Mouse (Mus musculus) cortical plate, adult 2 months (tissue): ENCODE measurements around the gene Igdcc3. TPM values are rescaled to one million over a fixed set of nuclear protein-coding genes. Genes with fewer than 3 reads are reported as not detected.

Source experiments
- H3K27ac ChIP-seq: fragments of 200-500 bp; 2 replicates; pipeline ENCODE4 v1.5.1; 2012; ENCODE audit warnings: low read length, control low read depth, inconsistent platforms; ENCODE audit not compliant: insufficient read depth
- H3K4me1 ChIP-seq: fragments of 200-500 bp; 2 replicates; pipeline ENCODE4 v1.6.1; 2011; ENCODE audit warnings: low read length; ENCODE audit not compliant: control insufficient read depth, insufficient read depth
- H3K4me3 ChIP-seq: fragments of 200-500 bp; 2 replicates; pipeline ENCODE4 v1.5.1; 2011; ENCODE audit warnings: mild to moderate bottlenecking, low read length, control low read depth; ENCODE audit not compliant: insufficient read depth
- CTCF ChIP-seq: fragments of 200-500 bp; IDR thresholded peaks from 2 replicates; pipeline ENCODE4 v1.5.1; 2011; ENCODE audit warnings: mild to moderate bottlenecking, control low read depth, low read length; ENCODE audit not compliant: insufficient read depth; ENCODE audit errors: extremely low read depth
- POLR2A ChIP-seq: fragments of 200-500 bp; IDR thresholded peaks from 2 replicates; pipeline ENCODE4 v1.6.1; 2011; ENCODE audit warnings: mild to moderate bottlenecking, low read length, control low read depth; ENCODE audit not compliant: insufficient read depth; ENCODE audit errors: extremely low read depth
- polyA plus RNA-seq: library from polyadenylated mRNA; depleted of rRNA; stranded (reverse); fragments of >200 nt; gene quantifications from 2 replicates; pipeline ENCODE4 v1.2.3, GENCODE M21; 2012

Igdcc3 gene
- polyA plus RNA-seq, 1 experiment: 1.3 TPM

DNA sequence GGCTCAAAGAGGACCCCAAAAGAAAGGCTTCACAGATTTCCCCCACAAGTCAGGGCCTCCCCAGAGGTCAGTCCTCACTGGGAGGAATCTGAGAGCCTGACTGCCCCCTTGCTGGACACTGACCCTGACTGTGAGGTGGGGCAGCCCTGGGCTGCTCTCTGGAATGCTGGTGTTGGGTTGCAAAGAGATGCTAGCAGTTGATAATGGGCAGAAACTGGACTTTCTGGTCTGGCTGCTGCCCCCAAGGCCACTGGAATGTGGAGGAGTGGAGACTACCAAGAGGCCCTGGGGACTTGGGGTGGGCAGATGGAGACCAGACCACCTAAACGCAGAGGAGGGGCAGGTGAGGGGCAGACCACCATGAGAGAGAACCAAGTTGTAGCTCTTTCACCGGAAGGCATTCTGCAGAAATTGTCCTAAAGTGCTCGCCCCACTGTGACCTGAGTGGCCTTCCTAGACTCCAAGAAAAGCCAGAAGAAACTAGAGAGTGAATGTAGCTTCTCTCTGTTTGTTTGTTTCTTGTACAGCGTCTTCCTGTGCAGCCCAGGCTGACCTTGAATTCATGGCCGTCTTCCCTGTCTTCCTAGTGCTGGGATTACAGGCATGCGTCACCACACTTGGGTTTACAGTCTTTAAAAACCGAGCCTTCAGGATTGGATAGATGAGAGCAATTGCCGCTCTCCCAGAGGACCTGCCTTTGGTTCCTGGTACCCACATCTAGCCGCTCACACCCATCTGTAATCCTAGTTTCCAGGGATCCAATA is 13.9 kb downstream of the Igdcc3 start:
- TF ChIP-seq POLR2A: no peak
- no peak for TF ChIP-seq CTCF
- Histone ChIP-seq H3K27ac (no peak overlapping the region), H3K4me3 (no peak overlapping the region), H3K4me1 (no peaks in the 10 kb centered on the region)

DNA sequence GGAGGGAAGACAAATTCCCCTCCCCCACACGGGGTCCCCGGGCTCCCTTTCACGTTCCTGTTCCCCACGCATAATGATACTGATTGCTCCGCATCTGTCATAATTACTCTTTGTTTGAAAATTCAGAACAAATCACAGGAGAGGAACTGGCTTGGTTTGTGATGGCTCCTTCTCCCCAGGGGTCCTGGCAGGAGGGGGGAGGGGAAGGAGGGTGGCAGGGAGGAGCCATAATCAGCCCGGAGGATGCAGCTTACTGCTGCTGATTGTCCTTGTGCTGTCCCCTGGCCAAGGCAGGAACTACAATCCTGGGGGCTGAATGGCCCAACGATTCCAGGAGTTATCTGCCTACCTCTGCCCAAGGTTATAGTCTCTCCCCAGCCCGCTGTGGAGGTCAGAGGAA is 15.6 kb downstream of the Igdcc3 start:
- Histone ChIP-seq H3K4me1 (no peaks in the 10 kb centered on the region), H3K4me3 (no peak overlapping the region), H3K27ac (no peak overlapping the region)
- TF ChIP-seq POLR2A (no peak), CTCF (no peak)

DNA sequence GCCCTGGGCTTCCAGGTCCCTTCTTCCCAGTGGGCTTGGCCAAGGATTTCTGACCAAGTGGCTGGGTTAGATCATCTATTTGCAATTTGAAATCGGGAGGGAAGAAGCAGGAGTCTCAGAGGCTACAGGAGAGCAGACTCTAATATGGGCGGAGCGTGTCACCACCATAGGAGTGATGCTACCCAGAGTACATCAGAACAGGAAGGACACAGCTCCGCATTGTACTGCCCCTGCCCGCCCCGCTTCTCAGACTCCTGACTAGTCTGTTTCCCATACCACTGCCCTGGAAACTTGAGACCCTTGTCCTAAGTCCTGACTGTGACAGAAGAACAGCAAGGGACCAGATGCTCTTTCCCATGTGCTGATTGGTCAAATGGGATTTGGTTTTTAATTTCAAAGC is 16.6 kb downstream of the Igdcc3 start:
- H3K4me1 ChIP-seq: no peaks in the 10 kb centered on the region

DNA sequence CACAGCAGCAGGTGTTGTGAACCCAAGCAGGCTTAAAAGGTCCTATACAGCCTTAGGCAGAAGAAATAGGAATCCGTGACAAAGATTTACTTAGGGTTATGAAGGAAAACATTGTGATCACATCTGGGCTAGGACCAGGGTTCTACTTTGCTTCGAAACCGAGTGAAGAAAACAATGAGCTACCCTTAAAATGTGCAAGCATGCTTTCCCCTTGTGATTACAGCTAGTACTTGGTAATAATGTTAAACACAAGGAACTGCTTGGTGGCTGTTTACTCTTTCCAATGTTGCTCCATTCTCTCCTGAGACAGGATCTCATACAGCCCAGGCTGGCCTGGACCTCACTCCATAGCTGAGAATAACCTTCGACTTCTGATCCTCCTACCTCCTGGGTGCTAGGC is 20.2 kb downstream of the Igdcc3 start:
- TF ChIP-seq CTCF (no peak), POLR2A (no peak)
- no peak overlapping the region for H3K4me3 ChIP-seq
- H3K27ac ChIP-seq: no peak overlapping the region
- H3K4me1 ChIP-seq: no peaks in the 10 kb centered on the region

More for the DNA sequence above, 16.6 kb downstream of the Igdcc3 start:
- Histone ChIP-seq H3K27ac (no peak overlapping the region), H3K4me3 (no peak overlapping the region)
- TF ChIP-seq POLR2A: no peak
- TF ChIP-seq CTCF: no peak

DNA sequence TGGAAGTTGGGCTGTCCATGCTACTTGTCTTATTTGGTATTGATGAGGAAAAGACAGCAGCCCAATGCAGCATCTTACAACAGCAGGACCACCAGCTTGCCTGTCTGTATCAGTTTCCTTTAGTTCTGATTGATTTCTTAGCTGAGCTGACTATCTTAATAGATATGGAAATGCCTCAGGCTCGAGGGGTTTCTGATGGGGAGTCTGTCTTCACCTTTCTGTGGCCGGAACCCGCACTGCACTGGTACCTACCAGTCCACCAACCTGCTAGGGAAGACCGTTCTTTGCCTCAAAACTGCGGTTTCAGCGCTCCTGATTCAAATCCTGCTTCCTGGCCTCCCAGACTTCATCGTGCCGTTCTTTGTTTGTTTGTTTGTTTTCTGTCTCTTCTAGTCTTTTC is 20.9 kb downstream of the Igdcc3 start:
- Histone ChIP-seq H3K27ac (no peak overlapping the region), H3K4me1 (no peaks in the 10 kb centered on the region), H3K4me3 (no peak overlapping the region)
- TF ChIP-seq POLR2A: no peak
- no peak for TF ChIP-seq CTCF

DNA sequence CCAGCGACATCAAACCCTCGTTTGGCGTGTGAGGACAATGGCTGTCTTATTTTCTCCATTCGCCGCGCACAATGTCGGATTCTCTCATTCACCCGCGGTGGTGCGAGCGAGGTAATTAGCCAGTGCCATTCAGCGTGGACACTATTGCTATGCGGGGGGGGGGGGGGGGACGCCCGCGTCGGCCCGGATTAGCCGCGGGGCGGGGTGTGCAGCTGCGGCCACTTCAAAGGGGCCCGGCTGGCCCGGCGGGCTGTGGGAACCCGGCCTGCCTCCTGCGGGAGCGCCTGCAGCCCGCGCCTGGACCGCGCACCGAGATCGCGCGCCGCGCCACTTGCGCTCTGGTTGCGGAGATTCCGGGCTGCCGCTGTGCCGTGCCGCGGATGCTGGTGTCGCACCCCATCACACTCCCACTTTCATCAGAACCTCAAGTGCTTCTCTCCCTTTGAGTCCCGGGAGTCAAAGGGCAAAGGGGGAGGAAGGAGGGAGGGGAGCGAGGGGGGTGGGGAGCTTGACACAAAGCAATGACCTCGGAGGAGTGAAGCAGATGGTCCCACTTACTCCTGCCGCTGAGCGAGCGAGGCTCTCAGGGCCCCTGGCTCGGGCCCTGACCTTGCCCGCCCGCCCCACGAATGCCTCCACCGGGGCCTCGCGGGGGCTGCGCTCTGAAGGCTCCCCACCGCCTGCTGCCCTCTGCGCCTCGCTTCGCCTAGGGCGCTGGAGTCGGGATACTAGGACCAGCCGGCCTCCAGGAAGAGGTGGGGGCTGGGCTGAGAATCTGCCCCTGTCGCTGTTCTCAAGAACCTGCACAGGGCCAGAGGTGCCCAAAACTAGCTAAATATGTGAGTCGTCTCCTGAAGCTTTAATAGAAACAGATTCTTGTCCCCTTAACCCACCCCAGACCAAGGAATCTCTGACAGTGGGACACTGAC is 22.0 kb downstream of the Igdcc3 start:
- Histone ChIP-seq H3K27ac (no peak overlapping the region), H3K4me3 (peak overlapping the region; percentile 21), H3K4me1 (no peaks in the 10 kb centered on the region)
- TF ChIP-seq CTCF: no peak
- no peak for TF ChIP-seq POLR2A

DNA sequence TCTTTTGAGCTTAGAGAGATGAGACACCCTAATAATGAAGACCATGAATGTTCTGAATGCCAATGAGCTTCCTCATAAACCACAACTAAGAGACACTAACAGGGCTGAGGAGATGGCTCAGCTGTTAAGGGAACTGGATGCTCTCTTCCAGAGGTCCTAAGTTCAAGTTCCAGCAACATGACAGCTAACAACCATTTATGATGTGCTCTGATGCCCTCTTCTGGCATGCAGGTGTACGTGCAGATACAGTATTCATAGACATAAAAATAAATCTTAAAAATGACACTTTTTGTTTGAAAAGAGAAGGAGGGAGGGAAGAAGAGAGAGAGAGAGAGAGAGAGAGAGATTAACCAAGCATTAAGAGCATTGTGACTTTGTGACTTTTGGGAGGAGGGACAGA is 23.9 kb downstream of the Igdcc3 start:
- Histone ChIP-seq H3K4me1 (no peaks in the 10 kb centered on the region), H3K27ac (no peak overlapping the region), H3K4me3 (no peak overlapping the region)
- TF ChIP-seq POLR2A: no peak
- TF ChIP-seq CTCF: peak; percentile 36; the same call in 1 of the 2 replicates

DNA sequence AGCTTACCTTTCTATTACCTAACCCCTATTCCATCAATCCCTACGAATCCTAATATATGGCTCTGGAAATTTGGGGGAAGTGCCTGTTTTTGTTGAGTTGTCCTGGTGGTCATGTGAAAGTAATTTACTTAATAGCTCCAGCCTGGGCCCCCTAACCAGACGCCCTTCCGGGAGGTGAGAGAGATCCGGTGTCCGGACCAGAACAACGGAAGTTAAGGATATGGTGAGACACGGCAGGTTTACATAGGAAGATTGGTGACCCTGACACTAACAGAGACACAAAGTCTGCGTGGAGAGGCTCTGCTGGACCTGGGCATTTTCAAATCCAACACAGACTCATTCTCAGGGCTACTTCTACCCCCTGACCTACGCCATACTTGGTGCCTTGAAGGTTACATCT is 25.4 kb downstream of the Igdcc3 start:
- Histone ChIP-seq H3K4me1 (no peaks in the 10 kb centered on the region), H3K27ac (no peak overlapping the region), H3K4me3 (no peak overlapping the region)
- TF ChIP-seq POLR2A (no peak), CTCF (no peak)

DNA sequence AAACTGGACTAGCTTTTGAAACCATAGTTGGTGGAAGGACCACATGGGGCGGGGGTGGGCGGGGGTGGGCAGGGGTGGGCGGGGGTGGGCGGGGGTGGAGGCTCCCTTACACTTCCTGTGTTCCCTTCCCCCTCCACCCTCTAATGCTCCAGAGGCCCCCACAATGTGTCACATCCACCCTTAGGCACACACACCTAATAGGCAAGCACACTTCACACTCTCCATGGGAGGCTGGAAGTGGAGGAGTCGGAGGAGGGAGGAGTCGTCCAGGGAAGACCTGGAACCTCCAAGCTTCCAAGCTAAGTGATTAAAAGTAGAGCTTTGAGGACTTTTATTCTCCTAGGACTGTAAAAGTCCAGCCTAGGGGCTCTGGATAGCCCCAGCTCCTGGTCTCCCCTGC is 27.5 kb downstream of the Igdcc3 start:
- H3K4me1 ChIP-seq: no peaks in the 10 kb centered on the region
- H3K27ac ChIP-seq: no peak overlapping the region
- H3K4me3 ChIP-seq: no peak overlapping the region
- TF ChIP-seq POLR2A (no peak), CTCF (no peak)
